Mouse (Mus musculus) liver, embryonic 16.5 days (tissue): Measurements from ENCODE around the gene Gfod2. TPM values are rescaled to one million over a fixed set of nuclear protein-coding genes. Genes with fewer than 3 reads are reported as not detected.

Experiments
- ATAC-seq: fragments of 200-750 bp; cut with Nextera tagmentation; 2 replicates; pipeline ENCODE4 v1.8.0; 2017; ENCODE audit warnings: low read depth, mild to moderate bottlenecking, moderate number of reproducible peaks, moderate library complexity
- H3K27ac ChIP-seq: fragments of 300-500 bp; sonication (generic); 2 replicates; pipeline ENCODE4 v1.5.1; 2014; ENCODE audit warnings: mild to moderate bottlenecking, low read length
- H3K27me3 ChIP-seq: fragments of 300-500 bp; sonication (generic); 2 replicates; pipeline ENCODE4 v1.6.1; 2014; ENCODE audit warnings: low read depth, low read length, mixed read lengths; ENCODE audit not compliant: control insufficient read depth, insufficient read depth
- H3K36me3 ChIP-seq: fragments of 300-500 bp; sonication (generic); 2 replicates; pipeline ENCODE4 v1.6.1; 2014; ENCODE audit warnings: mild to moderate bottlenecking; ENCODE audit not compliant: control insufficient read depth, insufficient read depth
- H3K4me1 ChIP-seq: fragments of 300-500 bp; sonication (generic); 2 replicates; pipeline ENCODE4 v1.6.1; 2014; ENCODE audit warnings: low read depth, low read length, mixed read lengths; ENCODE audit not compliant: control insufficient read depth
- H3K4me2 ChIP-seq: fragments of 300-500 bp; sonication (generic); 2 replicates; pipeline ENCODE4 v1.6.1; 2014; ENCODE audit warnings: low read depth, low read length, mixed read lengths
- H3K4me3 ChIP-seq: fragments of 300-500 bp; sonication (generic); 2 replicates; pipeline ENCODE4 v1.5.1; 2014; ENCODE audit warnings: low read depth, mild to moderate bottlenecking, low read length
- H3K9ac ChIP-seq: fragments of 300-500 bp; sonication (generic); 2 replicates; pipeline ENCODE4 v1.6.1; 2014; ENCODE audit warnings: low read depth, low read length
- H3K9me3 ChIP-seq: fragments of 300-500 bp; sonication (generic); replicated peaks from 2 replicates; pipeline ENCODE4 v1.6.1; 2016; ENCODE audit warnings: low read length; ENCODE audit not compliant: control insufficient read depth
- WGBS: fragments of 180-500 bp; shearing (Covaris S2); extraction: QIAGEN DNeasy Blood & Tissue Kit; methylation state at CpG from one replicate; pipeline ENCODE4 v1.1.7; 2014; ENCODE audit not compliant: insufficient replicate concordance; 5-methylcytosine and 5-hydroxymethylcytosine counted together
- polyA plus RNA-seq: library from polyadenylated mRNA; unstranded; fragments of >200 nt; fragmentation: Nextera tagmentation; extraction: Ambion mirVana; gene quantifications from 2 replicates; pipeline ENCODE4 v1.2.1, GENCODE M21; 2015

Gene Gfod2
- polyA plus RNA-seq, 1 experiment from 2014 or later, result 1.8 TPM

GRCm38 (mm10) chr8:105694051-105694799 is 64.2 kb downstream of the Gfod2 start:
- 0 out of 2 replicates have a peak, but pooled peaks have one; percentile 7 for ATAC-seq
- peaks cover 10% of the 10 kb centered on the region for H3K4me1 ChIP-seq
- peaks cover 5% of the 10 kb centered on the region; the same call in 1 of the 2 replicates for H3K27me3 ChIP-seq
- H3K4me2 ChIP-seq, result peak overlapping the region; percentile 76
- H3K9me3 ChIP-seq, result no peaks in the 10 kb centered on the region
- peak overlapping the region; percentile 44 for H3K4me3 ChIP-seq
- H3K9ac ChIP-seq, result no peak overlapping the region
- H3K36me3 ChIP-seq, result peaks cover 12% of the 10 kb centered on the region; the same call in 1 of the 2 replicates
- 33% methylated on average over 40 of the region's 40 CpGs for WGBS
- no peak overlapping the region for H3K27ac ChIP-seq

- no peak overlapping the region for H3K9ac ChIP-seq
- WGBS, result 10% methylated on average over 28 of the region's 30 CpGs
- H3K36me3 ChIP-seq, result peaks cover 12% of the 10 kb centered on the region; the same call in 1 of the 2 replicates
- ATAC-seq, result peak; percentile 52
- peaks cover 10% of the 10 kb centered on the region for H3K4me1 ChIP-seq
- peak overlapping the region; percentile 76 for H3K4me2 ChIP-seq
- H3K4me3 ChIP-seq, result peak overlapping the region; percentile 44
- peaks cover 5% of the 10 kb centered on the region; the same call in 1 of the 2 replicates for H3K27me3 ChIP-seq
- no peaks in the 10 kb centered on the region for H3K9me3 ChIP-seq
- no peak overlapping the region for H3K27ac ChIP-seq
These were observed 64.8 kb downstream of the Gfod2 start for GRCm38 (mm10) chr8:105693648-105694047.

GRCm38 (mm10) chr8:105692449-105693182 is 65.8 kb downstream of the Gfod2 start:
- H3K27ac ChIP-seq, result no peak overlapping the region
- H3K36me3 ChIP-seq, result peaks cover 5% of the 10 kb centered on the region; the same call in 1 of the 2 replicates
- WGBS, result 78% methylated on average over 11 of the region's 11 CpGs
- H3K4me3 ChIP-seq, result no peak overlapping the region
- peaks cover 5% of the 10 kb centered on the region; the same call in 1 of the 2 replicates for H3K27me3 ChIP-seq
- H3K4me1 ChIP-seq, result peaks cover 10% of the 10 kb centered on the region
- no peak overlapping the region for H3K4me2 ChIP-seq
- H3K9me3 ChIP-seq, result no peaks in the 10 kb centered on the region
- no peak overlapping the region for H3K9ac ChIP-seq
- no peak for ATAC-seq

GRCm38 (mm10) chr8:105690978-105691377 is 67.5 kb downstream of the Gfod2 start:
- ATAC-seq, result no peak
- Histone ChIP-seq H3K36me3 (no peaks in the 10 kb centered on the region), H3K4me1 (peaks cover 10% of the 10 kb centered on the region), H3K4me2 (no peak overlapping the region), H3K27me3 (peaks cover 5% of the 10 kb centered on the region; the same call in 1 of the 2 replicates), H3K9ac (no peak overlapping the region), H3K4me3 (no peak overlapping the region), H3K9me3 (no peaks in the 10 kb centered on the region), H3K27ac (no peak overlapping the region)
- 70% methylated on average over 14 of the region's 14 CpGs for WGBS

GRCm38 (mm10) chr8:105689983-105690360 is 68.5 kb downstream of the Gfod2 start:
- Histone ChIP-seq H3K4me1 (peaks cover 10% of the 10 kb centered on the region), H3K9ac (no peak overlapping the region), H3K4me2 (no peak overlapping the region), H3K27ac (no peak overlapping the region), H3K9me3 (no peaks in the 10 kb centered on the region), H3K4me3 (no peak overlapping the region), H3K27me3 (peaks cover 5% of the 10 kb centered on the region; the same call in 1 of the 2 replicates), H3K36me3 (no peaks in the 10 kb centered on the region)
- ATAC-seq, result no peak
- 80% methylated on average over 9 of the region's 9 CpGs for WGBS

- Histone ChIP-seq H3K27me3 (peaks cover 5% of the 10 kb centered on the region; the same call in 1 of the 2 replicates), H3K4me3 (no peak overlapping the region), H3K9ac (no peak overlapping the region), H3K4me1 (peaks cover 8% of the 10 kb centered on the region), H3K9me3 (no peaks in the 10 kb centered on the region), H3K36me3 (peaks cover 2% of the 10 kb centered on the region; the same call in 1 of the 2 replicates), H3K4me2 (no peak overlapping the region), H3K27ac (no peak overlapping the region)
- no peak for ATAC-seq
- 76% methylated on average over 35 of the region's 35 CpGs for WGBS
These were observed 69.0 kb downstream of the Gfod2 start for GRCm38 (mm10) chr8:105689256-105689982.

GRCm38 (mm10) chr8:105688242-105688752 is 70.2 kb downstream of the Gfod2 start:
- no peak overlapping the region for H3K27ac ChIP-seq
- H3K4me1 ChIP-seq, result no peaks in the 10 kb centered on the region; the same call in 1 of the 2 replicates
- no peak overlapping the region for H3K9ac ChIP-seq
- H3K4me3 ChIP-seq, result no peak overlapping the region
- H3K27me3 ChIP-seq, result peaks cover under 1% of the 10 kb centered on the region; the same call in 1 of the 2 replicates
- peaks cover 6% of the 10 kb centered on the region for H3K36me3 ChIP-seq
- no peaks in the 10 kb centered on the region for H3K9me3 ChIP-seq
- H3K4me2 ChIP-seq, result no peak overlapping the region
- WGBS, result 48% methylated on average over 14 of the region's 14 CpGs
- no peak for ATAC-seq

GRCm38 (mm10) chr8:105687512-105687911 is 71.0 kb downstream of the Gfod2 start:
- no peaks in the 10 kb centered on the region; the same call in 1 of the 2 replicates for H3K4me1 ChIP-seq
- H3K4me2 ChIP-seq, result no peak overlapping the region
- WGBS, result 73% methylated on average over 8 of the region's 8 CpGs
- no peak overlapping the region for H3K4me3 ChIP-seq
- no peak overlapping the region for H3K9ac ChIP-seq
- H3K36me3 ChIP-seq, result peaks cover 12% of the 10 kb centered on the region
- no peaks in the 10 kb centered on the region for H3K27me3 ChIP-seq
- no peak for ATAC-seq
- no peak overlapping the region for H3K27ac ChIP-seq
- H3K9me3 ChIP-seq, result no peaks in the 10 kb centered on the region
